Mouse (Mus musculus) C3H10T1/2 (cell line): ENCODE measurements around the gene 4921504E06Rik. TPM values are rescaled to one million over a fixed set of nuclear protein-coding genes. Genes with fewer than 3 reads are reported as not detected.

Source experiments
- polyA plus RNA-seq, 2 experiments: library from polyadenylated mRNA; unstranded; fragments of >200 nt; fragmentation: generic; extraction: Trizol; gene quantifications; one replicate each; pipeline ENCODE4 v1.2.1; 2012; ENCODE audit warnings: missing spikeins in 2 of 2

4921504E06Rik gene
- polyA plus RNA-seq, result not detected

GRCm38 (mm10) chr2:19553821-19554592, at the start of gene 4921504E06Rik:
Gene 4921504E06Rik (minus strand): TSS chr2:19553914.

GRCm38 (mm10) chr2:19444931-19445831, 108.5 kb downstream of the 4921504E06Rik start, which contains the start of gene Ptf1a:
Gene Ptf1a (plus strand): TSS chr2:19445663.

Other genes starting within 250 kb of the 4921504E06Rik start
- gene Msrb2, start 182.5 kb downstream of the 4921504E06Rik start, polyA plus RNA-seq, result 10 to 100 TPM in 1 of 2 experiments, 1 to 10 TPM in 1; 2.5 to 13.1 TPM
- gene Ptf1a, start 108.3 kb downstream of the 4921504E06Rik start, polyA plus RNA-seq, result not detected
- 1 to 10 TPM in 1 of 2 experiments, under 1 TPM in 1; 0.61 to 2.3 TPM for gene Otud1, start 103.8 kb upstream of the 4921504E06Rik start, polyA plus RNA-seq